Mouse (Mus musculus) CH12.LX (cell line): ENCODE measurements around the gene Cend1. TPM values are rescaled to one million over a fixed set of nuclear protein-coding genes. Genes with fewer than 3 reads are reported as not detected.
A peak's percentile ranks its signal among the peaks of the same experiment; 100 is the strongest.

Source experiments
- DNase-seq: peaks from one replicate; pipeline ENCODE4 v3.0.0-alpha.2; 2013; ENCODE audit errors: extremely low read depth
- H3K27ac ChIP-seq: 2 replicates; pipeline ENCODE4 v1.5.1; 2012; ENCODE audit warnings: low read depth, mild to moderate bottlenecking, control low read depth, moderate library complexity; ENCODE audit not compliant: insufficient read depth
- H3K27me3 ChIP-seq: replicated peaks from 2 replicates; pipeline ENCODE3; 2012; ENCODE audit warnings: inconsistent platforms
- H3K36me3 ChIP-seq, 2 experiments: replicated peaks in 1 of 2; 2 replicates each; pipeline versions ENCODE3 to v1.6.1; 2012; ENCODE audit warnings: inconsistent platforms in 1 of 2, low read length in 1 of 2, mild to moderate bottlenecking in 1 of 2, mixed read lengths in 1 of 2, moderate library complexity in 1 of 2; ENCODE audit not compliant: control insufficient read depth in 1 of 2, insufficient read depth in 1 of 2
- H3K4me1 ChIP-seq, 2 experiments: 2 replicates each; pipeline ENCODE4 v1.6.1; 2012; ENCODE audit warnings: inconsistent platforms in 1 of 2, moderate library complexity in 1 of 2; ENCODE audit not compliant: insufficient read depth in 2 of 2, control insufficient read depth in 1 of 2
- H3K4me2 ChIP-seq: 2 replicates; pipeline ENCODE4 v1.6.1; 2012; ENCODE audit warnings: low read depth, mild to moderate bottlenecking, control low read depth; ENCODE audit not compliant: poor library complexity, insufficient read depth, severe bottlenecking
- H3K4me3 ChIP-seq, 3 experiments: fragments of 150-350 bp in 1 of 3; sonication (generic) in 1 of 3; replicated peaks in 1 of 3; 2 replicates each; pipeline versions ENCODE3 to v1.5.1; 2011 to 2012; ENCODE audit warnings: low read depth in 2 of 3, low read length in 2 of 3, mild to moderate bottlenecking in 2 of 3, moderate library complexity in 2 of 3, control low read depth in 1 of 3, improper control_type of control experiment in 1 of 3, inconsistent platforms in 1 of 3, mixed read lengths in 1 of 3; ENCODE audit not compliant: poor library complexity in 1 of 3
- H3K79me2 ChIP-seq: replicated peaks from 2 replicates; pipeline ENCODE4 v1.6.1; 2012; ENCODE audit warnings: mild to moderate bottlenecking, moderate library complexity; ENCODE audit not compliant: control insufficient read depth, poor library complexity, insufficient read depth, severe bottlenecking; ENCODE audit errors: extremely low read depth
- H3K9ac ChIP-seq: 2 replicates; pipeline ENCODE4 v1.6.1; 2012; ENCODE audit warnings: low read depth, mild to moderate bottlenecking, control low read depth, moderate library complexity; ENCODE audit not compliant: insufficient read depth
- H3K9me3 ChIP-seq: replicated peaks from 2 replicates; pipeline ENCODE3; 2012; ENCODE audit warnings: low read length, inconsistent platforms, mixed read lengths
- BHLHE40 ChIP-seq: IDR thresholded peaks from 2 replicates; pipeline ENCODE4 v1.6.1; 2011; ENCODE audit warnings: mild to moderate bottlenecking, low read depth, low read length, improper control_type of control experiment
- CHD1 ChIP-seq: IDR thresholded peaks from 2 replicates; pipeline ENCODE4 v1.6.1; 2012; ENCODE audit warnings: low read depth, low read length, improper control_type of control experiment, inconsistent platforms
- CHD2 ChIP-seq: IDR thresholded peaks from 2 replicates; pipeline ENCODE4 v1.6.1; 2011; ENCODE audit warnings: low read length, improper control_type of control experiment
- CTCF ChIP-seq, 2 experiments: IDR thresholded peaks in 1 of 2; conservative IDR thresholded peaks in 1 of 2; 2 replicates each; pipeline ENCODE4 v1.5.1; 2011 to 2012; ENCODE audit warnings: low read depth in 2 of 2, low read length in 2 of 2, improper control_type of control experiment in 1 of 2, inconsistent platforms in 1 of 2, mild to moderate bottlenecking in 1 of 2, moderate library complexity in 1 of 2
- E2F4 ChIP-seq: IDR thresholded peaks from 2 replicates; pipeline ENCODE4 v1.6.1; 2011; ENCODE audit warnings: low read depth, low read length, improper control_type of control experiment; ENCODE audit not compliant: insufficient replicate concordance
- EP300 ChIP-seq: IDR thresholded peaks from 2 replicates; pipeline ENCODE4 v1.6.1; 2011; ENCODE audit warnings: low read length, improper control_type of control experiment
- ETS1 ChIP-seq: conservative IDR thresholded peaks from 2 replicates; pipeline ENCODE4 v1.6.1; 2012; ENCODE audit warnings: low read depth, mild to moderate bottlenecking, inconsistent platforms, low read length, improper control_type of control experiment, moderate library complexity
- IRF4 ChIP-seq: IDR thresholded peaks from 2 replicates; pipeline ENCODE4 v1.6.1; 2014; ENCODE audit warnings: low read depth, mild to moderate bottlenecking, inconsistent platforms, low read length, improper control_type of control experiment
- JUN ChIP-seq: IDR thresholded peaks from 2 replicates; pipeline ENCODE4 v1.6.1; 2011; ENCODE audit warnings: low read depth, mild to moderate bottlenecking, low read length, improper control_type of control experiment, moderate library complexity; ENCODE audit not compliant: insufficient read depth
- MAX ChIP-seq: IDR thresholded peaks from 2 replicates; pipeline ENCODE4 v1.6.1; 2011; ENCODE audit warnings: low read length, improper control_type of control experiment
- MAZ ChIP-seq: IDR thresholded peaks from 2 replicates; pipeline ENCODE4 v1.6.1; 2012; ENCODE audit warnings: low read depth, mild to moderate bottlenecking, inconsistent platforms, low read length, improper control_type of control experiment, moderate library complexity
- MEF2A ChIP-seq: IDR thresholded peaks from 2 replicates; pipeline ENCODE4 v1.6.1; 2014; ENCODE audit warnings: low read depth, mild to moderate bottlenecking, inconsistent platforms, low read length, improper control_type of control experiment, borderline replicate concordance
- MXI1 ChIP-seq: IDR thresholded peaks from 2 replicates; pipeline ENCODE4 v1.6.1; 2011; ENCODE audit warnings: mild to moderate bottlenecking, low read depth, low read length, improper control_type of control experiment
- MYC ChIP-seq: IDR thresholded peaks from 2 replicates; pipeline ENCODE4 v1.6.1; 2011; ENCODE audit warnings: low read depth, mild to moderate bottlenecking, improper control_type of control experiment, low read length
- NRF1 ChIP-seq: IDR thresholded peaks from 2 replicates; pipeline ENCODE4 v1.6.1; 2014; ENCODE audit warnings: low read depth, mild to moderate bottlenecking, inconsistent platforms, low read length, improper control_type of control experiment, moderate library complexity
- PAX5 ChIP-seq: IDR thresholded peaks from 2 replicates; pipeline ENCODE4 v1.6.1; 2012; ENCODE audit warnings: low read length, inconsistent platforms, mixed read lengths
- POLR2AphosphoS2 ChIP-seq: IDR thresholded peaks from 2 replicates; pipeline ENCODE4 v1.6.1; 2011; ENCODE audit warnings: low read depth, low read length, improper control_type of control experiment
- RAD21 ChIP-seq: IDR thresholded peaks from 2 replicates; pipeline ENCODE4 v1.6.1; 2011; ENCODE audit warnings: low read depth, mild to moderate bottlenecking, low read length, improper control_type of control experiment, moderate library complexity
- RCOR1 ChIP-seq: conservative IDR thresholded peaks from 2 replicates; pipeline ENCODE4 v1.6.1; 2012; ENCODE audit warnings: low read depth, mild to moderate bottlenecking, inconsistent platforms, low read length, improper control_type of control experiment
- SMC3 ChIP-seq: IDR thresholded peaks from 2 replicates; pipeline ENCODE4 v1.6.1; 2011; ENCODE audit warnings: low read depth, low read length, improper control_type of control experiment
- TCF12 ChIP-seq: IDR thresholded peaks from 2 replicates; pipeline ENCODE4 v1.6.1; 2014; ENCODE audit warnings: low read depth, mild to moderate bottlenecking, inconsistent platforms, low read length, improper control_type of control experiment
- UBTF ChIP-seq: IDR thresholded peaks from 2 replicates; pipeline ENCODE4 v1.6.1; 2012; ENCODE audit warnings: low read depth, mild to moderate bottlenecking, inconsistent platforms, low read length, improper control_type of control experiment, moderate library complexity
- USF1 ChIP-seq: IDR thresholded peaks from 2 replicates; pipeline ENCODE4 v1.6.1; 2014; ENCODE audit warnings: low read depth, mild to moderate bottlenecking, inconsistent platforms, low read length, improper control_type of control experiment
- USF2 ChIP-seq: conservative IDR thresholded peaks from 2 replicates; pipeline ENCODE4 v1.6.1; 2011; ENCODE audit warnings: low read depth, low read length, improper control_type of control experiment
- ZC3H11A ChIP-seq: IDR thresholded peaks from 2 replicates; pipeline ENCODE4 v1.6.1; 2012; ENCODE audit warnings: low read depth, mild to moderate bottlenecking, inconsistent platforms, low read length, improper control_type of control experiment
- ZMIZ1 ChIP-seq: IDR thresholded peaks from 2 replicates; pipeline ENCODE4 v1.6.1; 2012; ENCODE audit warnings: low read depth, mild to moderate bottlenecking, inconsistent platforms, low read length, improper control_type of control experiment
- ZNF384 ChIP-seq: IDR thresholded peaks from 2 replicates; pipeline ENCODE4 v1.6.1; 2012; ENCODE audit warnings: low read depth, low read length, improper control_type of control experiment, inconsistent platforms
- dilution Hi-C: fragments of 300-500 bp; cut with MboI; formaldehyde crosslinking; loops from 2 replicates; pipeline ENCODE4 v1.14.3; 2020; ENCODE audit warnings: low sequenced_read_pairs; ENCODE audit not compliant: extremely low pct_unique_long_range_greater_than_20kb, extremely low pct_ligation_motif_present
- in situ Hi-C: fragments of 300-500 bp; cut with MboI; formaldehyde crosslinking; loops from 3 replicates; pipeline ENCODE4 v1.14.3; 2019; ENCODE audit warnings: low sequenced_read_pairs, low pct_ligation_motif_present, low pct_unique_long_range_greater_than_20kb, mixed read lengths
- polyA plus RNA-seq: library from polyadenylated mRNA; unstranded; fragments of >175 nt; gene quantifications from 2 replicates; pipeline ENCODE4 v1.2.1, GENCODE M21; 2012; ENCODE audit warnings: low read depth; ENCODE audit not compliant: insufficient read length
- total RNA-seq, 2 experiments: library from RNA; depleted of rRNA; stranded (reverse); fragments of 300-350 nt in 1 of 2; fragments of >200 nt in 1 of 2; gene quantifications; 2 replicates each; pipeline ENCODE4 v1.2.3; 2012 to 2014

Cend1 gene
- total and polyA plus RNA-seq, 3 experiments: not detected

DNA sequence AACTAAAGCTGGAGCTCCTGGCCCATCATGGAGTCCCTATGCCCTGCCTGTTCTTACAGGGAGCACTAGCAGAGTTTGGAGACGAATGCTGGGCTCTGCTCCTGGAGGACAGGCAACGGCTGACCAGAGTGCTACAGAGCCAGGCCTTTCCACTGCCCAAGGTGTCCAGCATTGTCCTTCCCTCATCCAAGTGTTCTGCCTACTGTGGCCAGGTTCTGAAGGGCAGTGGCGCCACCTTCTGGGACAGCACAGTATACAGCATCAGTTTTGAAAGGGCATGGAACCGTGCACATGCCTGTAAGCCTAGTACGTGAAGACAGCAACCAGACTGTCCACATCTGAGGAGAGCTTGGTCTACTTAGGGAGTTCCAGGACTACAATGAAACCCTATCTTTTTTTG, 26.0 kb downstream of the Cend1 start:
- no peak for TF ChIP-seq JUN
- no peak for TF ChIP-seq MAZ
- TF ChIP-seq USF2: no peak
- no peak for TF ChIP-seq MYC
- TF ChIP-seq MAX: no peak
- TF ChIP-seq CTCF (conservative IDR thresholded peaks at IDR 0.05 in 1 of 2, IDR thresholded peaks at IDR 0.05 in 1 of 2; ENCODE audit: low read depth in 2 of 2, low read length in 2 of 2): peak; percentile 51 to 83
- TF ChIP-seq E2F4: no peak
- no peak for TF ChIP-seq CHD1
- no peak for TF ChIP-seq USF1
- TF ChIP-seq SMC3: peak; percentile 61
- no peak for TF ChIP-seq PAX5
- TF ChIP-seq POLR2AphosphoS2: no peak
- TF ChIP-seq NRF1: no peak
- TF ChIP-seq RCOR1: no peak
- no peak for TF ChIP-seq MEF2A
- no peak for TF ChIP-seq ZC3H11A
- no peak for TF ChIP-seq EP300
- TF ChIP-seq UBTF: no peak
- TF ChIP-seq ZMIZ1: no peak
- no peak for TF ChIP-seq BHLHE40
- no peak for TF ChIP-seq TCF12
- TF ChIP-seq MXI1: no peak
- TF ChIP-seq ETS1: no peak
- TF ChIP-seq CHD2: no peak
- no peak for TF ChIP-seq IRF4
- peak; percentile 79 for TF ChIP-seq RAD21
- TF ChIP-seq ZNF384: no peak
- in situ Hi-C loops: no loop called here
- Histone ChIP-seq H3K4me2 (no peak overlapping the region), H3K4me1 (no peaks in the 10 kb centered on the region), H3K36me3 (peaks cover 45 to 69% of the 10 kb centered on the region in 2 experiments), H3K4me3 (no peak overlapping the region), H3K9me3 (no peaks in the 10 kb centered on the region), H3K79me2 (no peaks in the 10 kb centered on the region), H3K27ac (no peak overlapping the region), H3K9ac (no peak overlapping the region), H3K27me3 (no peaks in the 10 kb centered on the region)
- dilution Hi-C loops: no loop called here
- DNase-seq: no peak
